Comparison of ENCODE assay signal across 9 mouse cellular contexts in the genomic region with DNA sequence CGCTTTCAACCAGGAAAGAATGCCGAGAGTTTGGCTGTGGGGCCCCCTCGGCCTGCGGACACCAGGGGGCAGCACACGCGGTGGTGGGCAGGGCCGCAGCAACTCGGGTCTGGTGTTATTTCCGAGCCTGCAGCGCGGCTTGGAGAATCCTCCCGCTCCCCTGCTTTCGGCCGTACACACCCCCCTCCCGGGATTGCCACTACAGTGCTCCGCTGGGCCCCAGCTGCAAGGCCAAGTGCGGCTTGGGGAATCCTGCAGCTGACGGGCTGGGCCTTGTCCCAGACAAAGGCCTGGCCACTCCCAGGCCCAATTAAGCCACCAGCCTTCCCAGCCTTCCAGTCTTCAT. TPM values are rescaled to one million over a fixed set of nuclear protein-coding genes. Genes with fewer than 3 reads are reported as not detected.
DNase-seq lines count a peak whose midpoint lies in the region; ATAC-seq lines count a peak whose summit lies in the region.
"Had no signal": no experiment of that assay in that cellular context is flagged by ENCODE, and none has a peak within 500 bp of the region (broad histone marks: within the 10 kb centered on the region; RNA-seq: fewer than 3 reads in every experiment).

No protein-coding gene starts in this region.

- under 1% methylated on average over 18 of the region's 18 CpGs for WGBS in midbrain, embryonic 10.5 days

- no peaks in the 10 kb centered on the region for H3K36me3 ChIP-seq in midbrain, embryonic 10.5 days

- H3K9me3 ChIP-seq in midbrain, embryonic 10.5 days (replicated peaks) = no peaks in the 10 kb centered on the region

- H3K27ac ChIP-seq in midbrain, embryonic 10.5 days (replicated peaks) = peak overlapping the region; percentile 65

- H3K4me1 ChIP-seq in midbrain, embryonic 10.5 days = peaks cover 45% of the 10 kb centered on the region

- peak; percentile 67 for DNase-seq in adipocyte (ENCODE audit: low spot score)
- DNase-seq in heart, postnatal 10 days = peak; percentile 87 to 90
- peak; percentile 89 to 93 for DNase-seq in kidney, postnatal 4 days
- DNase-seq in midbrain, embryonic 10.5 days (ENCODE audit: low spot score) = peak; percentile 81
- DNase-seq in spleen, postnatal 36 days (ENCODE audit: low spot score in 2 of 2) = peak; percentile 38 to 47
- DNase-seq in cerebellum, adult 11 months = no peak

- intact Hi-C loops in heart, postnatal 10 days (cut with DNase I) = loop anchor here (2.0 to 5.0 kb wide), 3 partner anchors 325 to 461 kb away; no protein-coding TSS in a partner anchor

- peak; percentile 55 for ATAC-seq in CD4-positive, CD25-positive, alpha-beta regulatory T cell, adult 4 months
- peak; percentile 35; the same call in 1 of the 2 replicates for ATAC-seq in erythroid progenitor cell, adult 5-6 weeks (replicated peaks; ENCODE audit: low FRiP score, poor library complexity, severe bottlenecking)

- peaks cover 98% of the 10 kb centered on the region for H3K27me3 ChIP-seq in midbrain, embryonic 10.5 days (ENCODE audit: low read depth, poor library complexity, severe bottlenecking)

- peak overlapping the region; percentile 58 for H3K4me3 ChIP-seq in midbrain, embryonic 10.5 days

RNA-seq across cellular contexts. Expression of gene Gm11444, which starts 6.8 kb away (rescaled TPM):
- polyA plus RNA-seq in CD4-positive, CD25-positive, alpha-beta regulatory T cell, adult 4 months (2017; shearing (Covaris generic)) = under 1 TPM in 1 of 2 experiments, not detected in 1; 0.59 TPM
- total RNA-seq in erythroid progenitor cell, adult 5-6 weeks (2015; ENCODE audit: low replicate concordance) = not detected in 2 replicates
- total RNA-seq in erythroid progenitor cell, adult 5-6 weeks (2017; ENCODE audit: low replicate concordance) = not detected in 2 replicates
- total RNA-seq in heart, postnatal 10 days (2021) = not detected
- not detected in 2 replicates for polyA plus RNA-seq in midbrain, embryonic 10.5 days (2016; fragmentation: Nextera tagmentation; extraction: Ambion mirVana)
- total RNA-seq: left cerebral cortex, postnatal 14 days had no signal

RNA-seq across cellular contexts. Expression of gene Tbx2, which starts 11.0 kb away (rescaled TPM):
- not detected for polyA plus RNA-seq in CD4-positive, CD25-positive, alpha-beta regulatory T cell, adult 4 months (2017; shearing (Covaris generic))
- 1.1 TPM in 1 of 2 replicates, not detected in the other for total RNA-seq in erythroid progenitor cell, adult 5-6 weeks (2015; ENCODE audit: low replicate concordance)
- total RNA-seq in erythroid progenitor cell, adult 5-6 weeks (2017; ENCODE audit: low replicate concordance) = 1.4 TPM in 1 of 2 replicates, not detected in the other
- 10 to 100 TPM; 17.3 to 18.4 TPM for total RNA-seq in heart, postnatal 10 days (2021)
- polyA plus RNA-seq in midbrain, embryonic 10.5 days (2016; fragmentation: Nextera tagmentation; extraction: Ambion mirVana) = 0.27 and 0.43 TPM in 2 replicates

RNA-seq across cellular contexts. Expression of gene Tbx4, which starts 42.9 kb away (rescaled TPM):
- not detected for polyA plus RNA-seq in CD4-positive, CD25-positive, alpha-beta regulatory T cell, adult 4 months (2017; shearing (Covaris generic))
- not detected in 2 replicates for total RNA-seq in erythroid progenitor cell, adult 5-6 weeks (2015; ENCODE audit: low replicate concordance)
- total RNA-seq in erythroid progenitor cell, adult 5-6 weeks (2017; ENCODE audit: low replicate concordance) = not detected in 2 replicates
- under 1 TPM in 1 of 2 experiments, not detected in 1; 0.32 TPM for total RNA-seq in heart, postnatal 10 days (2021)
- polyA plus RNA-seq in midbrain, embryonic 10.5 days (2016; fragmentation: Nextera tagmentation; extraction: Ambion mirVana) = 0.04 and 0.20 TPM in 2 replicates

Comparison
In these comparisons a context has a peak if more than half of its experiments do, and no peak if none do; other contexts are left out.
1. RNA of gene Tbx2, which starts 11.0 kb away (total RNA-seq): 17.3 to 18.4 TPM in heart, postnatal 10 days; 1.1 to 1.4 TPM in erythroid progenitor cell, adult 5-6 weeks; every median in the first group is over 4 times any median in the second.